Mouse (Mus musculus): ENCODE measurements around the gene Irf8.
"Not testable (repeated sequence)": the region's sequence is repeated elsewhere in the genome, so short reads cannot be mapped to it uniquely, and the experiment has no call there.

The Irf8 gene

DNA sequence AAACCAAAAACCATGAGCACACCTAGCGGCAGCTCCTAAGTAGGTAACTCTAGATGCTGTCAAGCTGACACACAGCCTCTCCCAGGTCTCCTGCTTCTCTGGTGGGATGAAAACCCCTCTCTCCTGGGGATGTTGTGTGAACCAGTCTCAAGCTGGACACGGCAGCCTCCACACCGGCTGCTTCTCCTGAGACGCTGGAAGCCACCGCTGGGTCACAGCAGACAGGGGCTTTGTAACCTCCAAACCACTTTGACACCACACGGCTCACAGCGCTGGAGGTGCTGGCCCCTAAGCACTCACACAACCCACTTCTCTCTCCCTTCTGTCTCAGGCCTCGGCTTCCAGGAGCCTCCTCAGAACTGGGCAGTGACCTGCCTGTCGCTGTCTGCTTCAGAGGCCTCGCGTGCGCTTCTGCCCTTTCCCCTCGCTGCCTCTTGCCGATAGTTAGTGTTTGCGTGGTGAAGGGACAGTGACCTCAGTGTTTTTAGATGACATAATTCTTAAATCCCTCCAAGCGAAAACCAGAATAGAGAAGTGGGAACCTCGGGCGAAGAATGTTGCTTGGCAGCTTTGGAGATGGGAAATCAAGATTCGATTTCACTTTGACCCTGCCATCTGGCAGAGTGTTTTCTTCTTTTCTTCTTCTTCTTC, 16.4 kb upstream of the Irf8 start:
- DNase-seq (ENCODE audit: low read depth in 1 of 2, low spot score in 2 of 2): no peak

DNA sequence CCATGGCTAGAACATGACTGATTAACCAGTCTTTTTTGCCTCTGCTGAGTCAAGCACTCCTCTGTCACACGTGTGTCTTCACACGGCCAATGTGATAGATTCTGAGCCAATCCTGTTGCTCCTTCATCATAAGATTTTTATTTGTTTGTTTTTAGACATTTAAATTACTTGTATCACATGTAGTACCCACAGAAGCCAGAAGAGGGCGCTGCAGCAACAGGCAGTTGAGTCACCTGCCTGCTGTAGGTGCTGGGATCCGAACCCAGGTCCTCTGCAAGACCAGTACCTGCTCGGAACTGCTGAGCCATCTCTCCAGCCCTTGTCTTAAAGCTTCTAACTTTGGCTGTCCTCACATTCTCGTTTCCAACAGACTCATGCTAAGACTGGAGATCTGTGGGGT, 13.1 kb upstream of the Irf8 start:
- DNase-seq (ENCODE audit: low read depth in 1 of 2, low spot score in 2 of 2): no peak

- DNase-seq (ENCODE audit: low read depth in 1 of 2, low spot score in 2 of 2): not testable (repeated sequence)
Measured at GRCm38 (mm10) chr8:120724096-120724495, 12.1 kb upstream of the Irf8 start.

GRCm38 (mm10) chr8:120724816-120725575, 11.2 kb upstream of the Irf8 start:
- no peak for DNase-seq (ENCODE audit: low read depth in 1 of 2, low spot score in 2 of 2)

GRCm38 (mm10) chr8:120725576-120725950, 10.6 kb upstream of the Irf8 start:
- DNase-seq (ENCODE audit: low read depth in 1 of 2, low spot score in 2 of 2): no peak

GRCm38 (mm10) chr8:120726051-120726450, 10.1 kb upstream of the Irf8 start:
- no peak for DNase-seq (ENCODE audit: low read depth in 1 of 2, low spot score in 2 of 2)

DNA sequence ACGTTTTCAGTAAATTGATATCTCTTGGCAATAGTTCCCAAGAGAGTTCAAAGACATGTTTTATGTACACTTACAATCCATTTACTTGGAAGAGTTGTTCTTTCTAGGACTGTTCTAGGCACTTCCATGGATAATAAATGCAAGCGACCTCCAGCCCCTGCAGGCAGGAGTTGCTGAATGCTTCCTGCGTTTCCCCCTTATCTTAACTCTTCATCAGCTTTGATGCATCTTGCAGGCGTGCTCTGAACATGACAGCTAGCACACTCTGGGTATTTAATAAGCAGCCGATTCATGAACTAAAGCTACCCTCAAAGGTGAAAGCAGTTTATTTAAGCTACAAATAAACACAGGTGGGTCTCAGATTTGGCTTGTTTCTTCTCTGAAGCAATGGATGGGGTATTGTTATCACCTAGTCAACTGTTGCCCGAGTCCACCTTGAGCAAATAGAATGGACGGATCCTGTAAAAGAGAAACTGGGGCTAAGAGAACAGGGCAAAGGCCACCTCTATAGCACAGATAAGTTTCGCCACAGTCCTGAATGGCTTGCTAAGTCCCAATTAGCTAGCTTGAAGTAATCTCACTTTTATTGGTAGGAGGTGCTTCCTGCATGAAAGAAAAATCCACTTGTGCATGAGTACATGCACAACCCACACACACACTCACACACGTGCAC, 7.5 kb upstream of the Irf8 start:
- no peak for DNase-seq (ENCODE audit: low read depth in 1 of 2, low spot score in 2 of 2)

DNA sequence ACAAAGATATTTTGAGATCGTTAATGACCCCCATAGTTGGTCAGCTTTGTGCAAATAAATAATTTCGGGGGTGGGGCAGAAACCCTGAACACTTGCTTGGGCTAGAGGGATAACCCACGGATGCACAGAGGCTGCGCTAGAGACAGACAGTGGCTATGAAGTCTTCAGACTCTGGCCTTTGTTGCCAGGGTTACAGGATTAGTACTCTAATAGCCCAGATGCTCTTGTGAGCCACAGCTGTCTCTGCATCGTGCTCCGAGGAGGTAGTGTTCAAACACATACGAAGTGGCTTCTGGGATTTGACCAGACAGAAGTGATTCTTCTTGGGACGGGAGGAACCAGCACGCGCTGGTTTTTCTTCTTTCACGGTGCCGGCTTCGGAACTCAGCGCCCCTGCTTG, 4.6 kb upstream of the Irf8 start:
- DNase-seq (ENCODE audit: low read depth in 1 of 2, low spot score in 2 of 2): no peak

DNA sequence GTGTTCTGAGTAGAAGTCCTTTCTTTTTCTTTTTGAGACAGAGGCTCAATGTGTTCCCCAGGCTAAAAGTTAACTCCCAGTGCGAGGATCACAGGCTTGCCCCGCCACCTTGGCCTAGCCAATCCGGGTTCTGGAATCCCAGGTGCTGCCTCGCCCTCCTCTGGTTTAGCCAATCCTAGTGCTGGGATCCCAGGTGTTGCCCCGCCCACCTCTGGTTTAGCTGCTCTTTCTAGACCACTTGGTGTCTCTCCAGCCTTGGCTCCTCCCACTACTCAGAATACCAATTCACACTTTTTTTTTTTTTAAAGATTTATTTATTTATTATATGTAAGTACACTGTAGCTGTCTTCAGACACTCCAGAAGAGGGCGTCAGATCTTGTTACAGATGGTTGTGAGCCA, 4.1 kb upstream of the Irf8 start:
- no peak for DNase-seq (ENCODE audit: low read depth in 1 of 2, low spot score in 2 of 2)

- DNase-seq (ENCODE audit: low read depth in 1 of 2, low spot score in 2 of 2): no peak
Measured at GRCm38 (mm10) chr8:120736486-120736885, 328 bp downstream of the Irf8 start.

DNA sequence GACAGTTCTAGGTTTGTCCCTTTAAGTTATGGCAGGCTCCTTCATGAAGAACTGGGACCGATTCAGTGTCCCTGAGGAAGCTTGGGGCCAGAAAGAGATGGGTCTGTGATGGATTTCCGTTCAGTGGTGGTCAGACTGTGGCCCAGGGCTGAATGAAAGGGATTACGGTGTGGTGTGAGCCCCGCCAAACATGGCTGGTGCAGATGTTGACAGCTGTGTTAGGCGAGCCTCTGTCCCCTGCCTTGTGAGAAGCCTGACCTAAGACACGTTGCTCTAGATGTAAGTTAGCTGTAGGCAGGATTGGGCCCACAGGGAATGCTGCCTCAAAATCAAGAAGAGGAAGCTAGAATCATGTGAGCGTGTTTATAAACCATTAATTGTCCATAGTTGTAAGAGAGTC, 1.0 kb downstream of the Irf8 start:
- DNase-seq (ENCODE audit: low read depth in 1 of 2, low spot score in 2 of 2): no peak

DNA sequence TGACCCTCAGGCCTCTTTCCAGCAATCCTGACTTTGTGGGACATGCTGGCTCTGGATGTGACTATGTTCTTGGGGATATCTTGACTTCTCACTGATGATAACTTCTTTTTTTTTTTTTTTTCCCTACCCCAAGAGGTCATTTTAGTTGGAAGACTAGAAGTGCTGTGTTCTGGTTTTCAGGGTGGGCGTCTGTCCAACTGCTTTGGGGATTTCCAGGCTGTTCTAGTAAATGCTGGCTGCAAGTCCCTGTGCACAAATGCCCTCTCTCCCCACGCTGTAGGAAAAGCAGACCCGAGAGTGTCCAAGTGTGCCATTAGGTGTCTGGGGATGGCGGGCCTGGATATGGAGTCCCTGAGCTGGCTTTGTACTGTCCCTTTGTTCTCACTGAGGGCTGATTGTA, 2.6 kb downstream of the Irf8 start:
- no peak for DNase-seq (ENCODE audit: low read depth in 1 of 2, low spot score in 2 of 2)

DNA sequence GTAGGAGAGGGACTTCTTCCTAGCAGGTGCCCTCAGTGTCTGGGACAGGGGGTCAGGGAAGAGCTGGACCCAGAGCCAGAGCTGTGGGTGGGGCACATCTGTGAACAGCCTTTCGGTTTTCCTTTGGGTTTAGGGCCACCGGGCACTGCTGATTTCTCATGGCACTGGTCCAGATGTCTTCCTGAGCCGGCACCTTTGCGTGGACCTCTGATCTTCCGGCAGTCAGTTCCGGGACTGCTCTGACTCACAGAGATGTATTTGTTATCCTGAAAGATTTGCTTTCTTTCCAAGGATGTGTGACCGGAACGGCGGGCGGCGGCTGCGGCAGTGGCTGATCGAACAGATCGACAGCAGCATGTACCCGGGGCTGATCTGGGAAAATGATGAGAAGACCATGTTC, 3.4 kb downstream of the Irf8 start:
- DNase-seq (ENCODE audit: low read depth in 1 of 2, low spot score in 2 of 2): no peak

GRCm38 (mm10) chr8:120740579-120740978, 4.4 kb downstream of the Irf8 start:
- no peak for DNase-seq (ENCODE audit: low read depth in 1 of 2, low spot score in 2 of 2)

DNA sequence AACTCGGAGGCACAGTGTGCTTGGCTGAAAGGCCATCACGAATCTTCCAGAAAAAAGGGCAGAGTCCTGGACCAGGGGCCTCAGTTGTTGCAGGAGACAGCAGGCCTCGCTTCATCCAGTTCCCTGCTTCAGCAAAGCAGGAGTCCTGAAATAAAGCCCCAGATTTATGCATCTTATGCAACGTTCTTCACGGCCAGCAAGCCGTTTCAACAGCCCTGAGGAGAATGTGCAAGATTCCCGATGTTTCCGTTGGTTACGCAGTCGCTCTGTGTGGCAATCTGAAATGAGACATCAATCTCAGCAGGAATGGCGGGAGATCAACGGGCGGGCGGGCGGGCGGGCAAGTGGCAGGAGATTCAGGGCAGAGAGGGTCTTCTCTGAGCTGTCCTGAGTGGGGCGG, 4.8 kb downstream of the Irf8 start:
- DNase-seq (ENCODE audit: low read depth in 1 of 2, low spot score in 2 of 2): no peak

DNA sequence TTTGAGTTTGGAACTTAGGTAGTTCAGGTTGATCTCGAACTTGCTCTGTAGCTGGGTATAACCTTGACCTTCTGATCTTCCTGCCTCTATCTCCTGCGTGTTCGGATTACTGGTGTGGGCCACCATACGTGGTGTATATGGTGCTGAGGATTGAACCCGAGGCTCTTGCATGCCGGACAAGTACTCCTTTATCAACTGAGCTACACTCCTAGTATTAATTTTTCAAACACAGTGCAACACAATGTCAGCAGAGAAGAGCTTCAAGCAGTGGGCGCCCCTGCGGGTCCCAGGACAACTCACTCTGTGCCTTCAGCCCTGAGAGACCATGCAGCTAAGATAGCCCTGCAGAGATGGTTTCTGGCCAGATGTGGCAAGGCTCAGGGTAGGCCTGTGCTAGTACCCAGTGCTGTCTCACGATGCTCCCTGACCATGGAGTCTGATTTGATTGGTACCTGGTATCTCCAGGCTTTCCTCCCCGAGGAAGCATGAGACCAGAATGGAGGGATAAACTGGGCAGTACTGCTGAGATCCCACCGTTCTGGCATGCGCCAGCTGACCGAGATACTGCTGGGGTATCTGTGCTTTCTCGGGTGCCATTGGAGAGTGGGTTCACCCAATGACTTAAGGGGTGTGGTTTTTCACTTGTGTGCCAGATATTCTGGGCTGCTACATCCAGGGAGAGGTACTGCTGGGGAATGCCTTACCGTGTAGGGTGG, 5.8 kb downstream of the Irf8 start:
- no peak for DNase-seq (ENCODE audit: low read depth in 1 of 2, low spot score in 2 of 2)

DNA sequence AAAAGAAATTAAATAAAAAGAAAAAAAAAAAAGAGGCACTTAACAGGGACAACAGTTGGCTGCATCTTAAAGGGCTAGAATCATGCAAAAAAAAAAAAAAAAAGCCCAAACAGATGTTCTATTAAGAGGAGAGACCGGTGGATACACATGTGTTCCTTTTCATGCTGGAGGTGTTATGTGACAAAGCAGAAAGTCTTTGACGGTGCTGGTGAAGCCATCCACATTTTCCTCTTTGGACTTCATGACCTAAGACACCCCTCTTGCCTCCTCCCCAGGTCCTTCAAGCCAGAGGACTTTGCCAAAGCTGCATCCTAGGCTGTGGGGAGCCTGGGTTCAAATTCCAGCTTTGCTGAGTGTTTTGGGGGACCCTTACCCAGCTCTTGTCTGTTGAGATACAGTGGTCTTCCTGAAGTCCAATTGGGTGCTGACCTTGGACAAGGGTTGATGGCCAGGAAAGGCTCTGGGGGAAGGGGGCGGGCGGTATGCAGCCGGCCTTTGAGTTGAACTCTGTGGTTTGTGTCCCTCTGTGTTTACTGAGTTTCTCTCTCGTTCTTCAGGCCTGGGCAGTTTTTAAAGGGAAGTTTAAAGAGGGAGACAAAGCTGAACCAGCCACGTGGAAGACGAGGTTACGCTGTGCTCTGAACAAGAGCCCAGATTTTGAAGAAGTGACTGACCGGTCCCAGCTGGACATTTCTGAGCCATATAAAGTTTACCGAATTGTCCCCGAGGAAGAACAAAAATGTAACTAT, 7.2 kb downstream of the Irf8 start:
- no peak for DNase-seq (ENCODE audit: low read depth in 1 of 2, low spot score in 2 of 2)

- no peak for DNase-seq (ENCODE audit: low read depth in 1 of 2, low spot score in 2 of 2)
Measured at GRCm38 (mm10) chr8:120743898-120744290, 7.7 kb downstream of the Irf8 start.

- DNase-seq (ENCODE audit: low read depth in 1 of 2, low spot score in 2 of 2): no peak
Measured at GRCm38 (mm10) chr8:120744448-120744847, 8.3 kb downstream of the Irf8 start.

- DNase-seq (ENCODE audit: low read depth in 1 of 2, low spot score in 2 of 2): no peak
Measured at GRCm38 (mm10) chr8:120745226-120745625, 9.1 kb downstream of the Irf8 start.

All from monocyte, adult 2 months (primary cell).